Mouse (Mus musculus) heart, embryonic 11.5 days (tissue): ENCODE results near the gene Dgka. TPM values are rescaled to one million over a fixed set of nuclear protein-coding genes. Genes with fewer than 3 reads are reported as not detected.

Experiments used
- ATAC-seq: fragments of 200-750 bp; cut with Nextera tagmentation; replicated peaks from 2 replicates; pipeline ENCODE4 v1.8.0; 2017; ENCODE audit warnings: moderate library complexity; ENCODE audit not compliant: insufficient number of reproducible peaks, low FRiP score, low TSS enrichment
- H3K27ac ChIP-seq: fragments of 300-500 bp; sonication (generic); 2 replicates; pipeline ENCODE4 v1.5.1; 2014; ENCODE audit warnings: mild to moderate bottlenecking, low read depth, low read length
- H3K27me3 ChIP-seq: fragments of 300-500 bp; sonication (generic); 2 replicates; pipeline ENCODE4 v1.6.1; 2014; ENCODE audit warnings: mild to moderate bottlenecking, low read length, mixed read lengths; ENCODE audit not compliant: control insufficient read depth, insufficient read depth
- H3K36me3 ChIP-seq: fragments of 300-500 bp; sonication (generic); 2 replicates; pipeline ENCODE4 v1.6.1; 2014; ENCODE audit warnings: mild to moderate bottlenecking, low read length, moderate library complexity, mixed read lengths; ENCODE audit not compliant: control insufficient read depth, insufficient read depth
- H3K4me1 ChIP-seq: fragments of 300-500 bp; sonication (generic); 2 replicates; pipeline ENCODE4 v1.6.1; 2014; ENCODE audit warnings: low read length; ENCODE audit not compliant: control insufficient read depth, insufficient read depth
- H3K4me2 ChIP-seq: fragments of 300-500 bp; sonication (generic); 2 replicates; pipeline ENCODE4 v1.6.1; 2014; ENCODE audit warnings: mild to moderate bottlenecking, moderate library complexity
- H3K4me3 ChIP-seq: fragments of 300-500 bp; sonication (generic); 2 replicates; pipeline ENCODE4 v1.5.1; 2014; ENCODE audit warnings: low read depth, low read length
- H3K9ac ChIP-seq: fragments of 300-500 bp; sonication (generic); 2 replicates; pipeline ENCODE4 v1.6.1; 2014; ENCODE audit warnings: mild to moderate bottlenecking, low read depth, low read length, moderate library complexity
- H3K9me3 ChIP-seq: fragments of 300-500 bp; sonication (generic); replicated peaks from 2 replicates; pipeline ENCODE4 v1.6.1; 2016; ENCODE audit warnings: low read length; ENCODE audit not compliant: control insufficient read depth
- WGBS: fragments of 180-500 bp; shearing (Covaris S2); extraction: QIAGEN DNeasy Blood & Tissue Kit; methylation state at CpG from one replicate; pipeline ENCODE4 v1.1.7; 2014; ENCODE audit not compliant: insufficient replicate concordance; 5-methylcytosine and 5-hydroxymethylcytosine counted together
- polyA plus RNA-seq: library from polyadenylated mRNA; unstranded; fragments of >200 nt; fragmentation: Nextera tagmentation; extraction: Ambion mirVana; gene quantifications from 2 replicates; pipeline ENCODE4 v1.2.1, GENCODE M21; 2014

Dgka gene
- polyA plus RNA-seq, 1 experiment from 2014 or later: 5.9 TPM

DNA sequence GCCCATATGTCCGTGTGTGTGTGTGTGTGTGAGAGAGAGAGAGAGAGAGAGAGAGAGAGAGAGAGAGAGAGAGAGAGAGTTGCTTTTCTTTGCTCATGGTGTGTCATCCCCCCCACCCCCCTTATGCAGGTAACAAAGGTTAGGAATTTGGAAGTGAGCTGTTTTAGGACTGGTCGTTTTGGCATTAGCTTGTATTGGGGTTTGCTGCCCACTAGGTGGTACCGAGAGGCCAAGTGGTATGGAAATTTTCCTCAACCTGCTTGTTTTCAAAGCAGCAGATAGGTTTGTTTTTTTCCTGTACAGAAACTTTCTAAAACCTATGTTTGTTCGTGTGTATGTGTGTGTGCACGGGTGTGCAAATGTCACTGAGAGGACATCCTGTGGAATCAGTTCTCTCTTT, 29.0 kb upstream of the Dgka start:
- 16% methylated on average over 5 of the region's 5 CpGs for WGBS
- Histone ChIP-seq H3K4me1 (no peaks in the 10 kb centered on the region), H3K4me3 (no peak overlapping the region), H3K27me3 (no peaks in the 10 kb centered on the region), H3K9me3 (no peaks in the 10 kb centered on the region), H3K27ac (no peak overlapping the region), H3K4me2 (no peak overlapping the region), H3K36me3 (no peaks in the 10 kb centered on the region), H3K9ac (no peak overlapping the region)
- no peak for ATAC-seq

GRCm38 (mm10) chr10:128772895-128773294, 28.2 kb upstream of the Dgka start:
- Histone ChIP-seq H3K4me2 (no peak overlapping the region), H3K9me3 (no peaks in the 10 kb centered on the region), H3K9ac (no peak overlapping the region), H3K36me3 (no peaks in the 10 kb centered on the region), H3K4me3 (no peak overlapping the region), H3K27ac (no peak overlapping the region), H3K27me3 (no peaks in the 10 kb centered on the region), H3K4me1 (no peaks in the 10 kb centered on the region)
- no peak for ATAC-seq
- WGBS: 60% methylated on average over 2 of the region's 2 CpGs

DNA sequence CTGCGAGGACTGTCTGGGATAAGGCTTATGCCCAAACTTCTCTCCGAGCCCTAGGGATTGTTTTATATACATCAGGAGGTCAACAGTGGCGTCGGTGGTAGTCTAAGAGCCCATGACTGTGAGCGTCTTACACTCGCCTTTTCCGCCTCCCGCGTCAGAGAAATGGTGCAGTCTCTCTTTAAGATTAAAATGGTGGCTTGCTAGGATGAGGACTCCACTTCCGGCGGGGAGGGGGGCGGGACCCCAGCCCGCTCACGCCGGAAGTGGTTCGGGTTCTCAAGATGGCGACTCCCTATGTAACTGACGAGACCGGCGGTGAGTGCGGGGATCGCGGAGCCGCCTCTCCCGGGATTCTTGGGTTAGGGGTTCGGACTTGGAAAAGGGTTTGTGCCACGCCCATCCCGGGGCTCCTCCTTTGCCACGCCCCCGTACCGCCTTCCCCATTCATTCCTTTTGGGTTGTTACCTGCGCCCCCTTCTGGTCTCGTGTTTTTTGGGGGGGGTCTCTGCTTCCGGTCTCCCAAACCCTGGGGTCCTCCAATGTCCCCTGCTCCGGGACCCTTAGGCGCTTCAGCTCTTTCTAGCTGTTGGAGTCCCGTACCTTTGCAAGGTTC, 3.7 kb upstream of the Dgka start:
- peaks cover 17% of the 10 kb centered on the region for H3K4me1 ChIP-seq
- no peaks in the 10 kb centered on the region for H3K27me3 ChIP-seq
- ATAC-seq: peak; percentile 78
- WGBS: under 1% methylated on average over 37 of the region's 37 CpGs
- no peaks in the 10 kb centered on the region for H3K36me3 ChIP-seq
- H3K4me2 ChIP-seq: peak overlapping the region; percentile 70
- no peaks in the 10 kb centered on the region for H3K9me3 ChIP-seq
- H3K4me3 ChIP-seq: peak overlapping the region; percentile 76
- peak overlapping the region; percentile 83 for H3K9ac ChIP-seq
- peak overlapping the region; percentile 91 for H3K27ac ChIP-seq

DNA sequence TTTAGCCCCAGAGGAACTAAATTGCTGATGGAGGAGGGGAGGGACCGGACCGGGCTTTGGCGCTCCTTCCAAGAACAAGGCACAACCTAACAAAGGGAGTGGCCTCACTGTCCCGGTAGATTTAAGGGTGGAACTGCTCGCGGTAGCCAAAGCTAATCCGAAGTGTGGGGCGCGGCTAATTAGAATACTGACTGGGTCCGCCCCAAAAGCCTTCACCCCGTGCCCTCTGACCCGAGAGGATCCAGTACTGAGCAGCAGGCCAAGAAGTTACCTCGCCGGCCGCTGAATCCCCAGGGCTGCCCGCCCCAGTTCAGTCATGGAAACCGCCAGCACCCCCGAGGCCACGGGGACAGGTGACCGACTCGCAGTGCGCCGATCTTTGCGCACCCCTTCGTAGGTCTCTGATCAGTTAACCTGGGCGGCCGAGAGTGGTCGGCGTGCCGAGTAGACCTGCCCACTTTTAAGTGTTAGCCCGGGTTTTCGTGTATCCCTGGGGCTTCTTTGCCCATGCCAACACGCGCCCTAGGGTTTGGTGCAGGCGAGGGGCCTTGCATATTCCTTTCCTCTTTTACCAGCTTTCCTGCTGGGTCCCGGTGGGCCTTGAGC, 3.1 kb upstream of the Dgka start, which contains the start of gene Pym1:
TSS of gene Pym1 (plus strand) at position 244 of the 606 bp plus-strand sequence.
- Histone ChIP-seq H3K36me3 (no peaks in the 10 kb centered on the region), H3K4me2 (peak within 1 kb of the TSS; percentile 70), H3K27me3 (peaks cover under 1% of the 10 kb centered on the region; the same call in 1 of the 2 replicates), H3K4me1 (peaks cover 22% of the 10 kb centered on the region), H3K9ac (peak within 1 kb of the TSS; percentile 83), H3K9me3 (no peaks in the 10 kb centered on the region), H3K27ac (peak within 1 kb of the TSS; percentile 91), H3K4me3 (peak within 1 kb of the TSS; percentile 76)
- WGBS: under 1% methylated on average over 36 of the region's 36 CpGs
- peak; percentile 75 for ATAC-seq

GRCm38 (mm10) chr10:128746972-128747645, 2.5 kb upstream of the Dgka start:
- Histone ChIP-seq H3K4me3 (peak overlapping the region; percentile 76), H3K27ac (peak overlapping the region; percentile 91), H3K9me3 (no peaks in the 10 kb centered on the region), H3K4me2 (peak overlapping the region; percentile 70), H3K4me1 (peaks cover 26% of the 10 kb centered on the region), H3K9ac (peak overlapping the region; percentile 83), H3K36me3 (no peaks in the 10 kb centered on the region), H3K27me3 (peaks cover 5% of the 10 kb centered on the region; the same call in 1 of the 2 replicates)
- WGBS: 39% methylated on average over 8 of the region's 9 CpGs
- no peak for ATAC-seq

- Histone ChIP-seq H3K27me3 (peaks cover 5% of the 10 kb centered on the region; the same call in 1 of the 2 replicates), H3K9me3 (no peaks in the 10 kb centered on the region), H3K36me3 (no peaks in the 10 kb centered on the region), H3K4me3 (no peak overlapping the region), H3K4me2 (no peak overlapping the region), H3K4me1 (peaks cover 26% of the 10 kb centered on the region), H3K27ac (no peak overlapping the region), H3K9ac (no peak overlapping the region)
- WGBS: 86% methylated on average over 10 of the region's 10 CpGs
- ATAC-seq: no peak
Observed at GRCm38 (mm10) chr10:128745946-128746613, 1.4 kb upstream of the Dgka start.

- Histone ChIP-seq H3K27me3 (peaks cover 5% of the 10 kb centered on the region; the same call in 1 of the 2 replicates), H3K36me3 (no peaks in the 10 kb centered on the region), H3K9ac (peak overlapping the region; percentile 73), H3K4me3 (peak overlapping the region; percentile 65), H3K27ac (no peak overlapping the region; the same call in 1 of the 2 replicates), H3K4me1 (peaks cover 17% of the 10 kb centered on the region), H3K4me2 (peak overlapping the region; percentile 90), H3K9me3 (no peaks in the 10 kb centered on the region)
- 11% methylated on average over 8 of the region's 8 CpGs for WGBS
- ATAC-seq: no peak
Observed at GRCm38 (mm10) chr10:128744211-128744610, 444 bp downstream of the Dgka start.

DNA sequence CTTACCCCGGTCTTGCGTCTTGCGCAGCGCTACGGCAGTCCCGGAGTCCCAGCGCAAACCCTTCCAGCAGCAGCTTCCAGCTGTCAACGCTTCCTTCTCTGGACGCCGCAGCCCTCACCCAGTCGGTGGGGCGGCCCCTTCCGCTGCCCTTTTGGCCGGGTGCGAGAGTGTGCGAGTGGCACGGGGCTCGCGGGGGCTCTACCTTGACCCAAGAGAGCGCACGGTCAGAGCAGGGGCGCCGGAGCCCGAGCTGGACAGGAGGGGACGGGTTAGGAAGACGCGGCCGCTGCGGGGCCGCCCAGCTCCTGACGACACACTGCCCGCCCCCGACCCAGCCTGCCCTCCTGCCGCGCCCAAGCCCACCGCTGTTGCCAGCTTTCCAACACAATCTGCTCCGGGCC, 864 bp downstream of the Dgka start:
- no peaks in the 10 kb centered on the region for H3K9me3 ChIP-seq
- no peaks in the 10 kb centered on the region for H3K36me3 ChIP-seq
- peak overlapping the region; percentile 57 for H3K27ac ChIP-seq
- WGBS: 0% methylated on average over 35 of the region's 37 CpGs
- peaks cover 5% of the 10 kb centered on the region; the same call in 1 of the 2 replicates for H3K27me3 ChIP-seq
- peak overlapping the region; percentile 90 for H3K4me2 ChIP-seq
- ATAC-seq: peak; percentile 64
- peak overlapping the region; percentile 65 for H3K4me3 ChIP-seq
- H3K4me1 ChIP-seq: peaks cover 14% of the 10 kb centered on the region
- H3K9ac ChIP-seq: peak overlapping the region; percentile 73
